Mouse (Mus musculus) ES-E14 (cell line): Measurements from ENCODE around the gene Sema6d. TPM values are rescaled to one million over a fixed set of nuclear protein-coding genes. Genes with fewer than 3 reads are reported as not detected.
A peak's percentile ranks its signal among the peaks of the same experiment; 100 is the strongest.

ENCODE experiments used
- DNase-seq: peaks from one replicate; pipeline ENCODE4 v3.0.0-alpha.2; 2013; ENCODE audit warnings: low read depth, low spot score
- H3K27ac ChIP-seq: 2 replicates; pipeline ENCODE4 v1.5.1; 2012; ENCODE audit warnings: low read depth, mild to moderate bottlenecking, low read length, moderate library complexity, mixed read lengths; ENCODE audit not compliant: poor library complexity, insufficient read depth, severe bottlenecking
- H3K36me3 ChIP-seq: 2 replicates; pipeline ENCODE4 v1.6.1; 2012; ENCODE audit warnings: mild to moderate bottlenecking, low read length, moderate library complexity, mixed read lengths; ENCODE audit not compliant: control insufficient read depth, poor library complexity, insufficient read depth, severe bottlenecking
- H3K4me1 ChIP-seq, 2 experiments: fragments of 150-350 bp in 1 of 2; sonication (generic) in 1 of 2; 2 replicates each; pipeline ENCODE4 v1.6.1; 2012; ENCODE audit warnings: low read length in 2 of 2, mild to moderate bottlenecking in 1 of 2, mixed read lengths in 1 of 2; ENCODE audit not compliant: control insufficient read depth in 2 of 2, insufficient read depth in 2 of 2, poor library complexity in 1 of 2
- H3K4me3 ChIP-seq, 2 experiments: fragments of 150-350 bp in 1 of 2; sonication (generic) in 1 of 2; 2 replicates each; pipeline ENCODE4 v1.5.1; 2012; ENCODE audit warnings: low read length in 2 of 2, low read depth in 1 of 2, mild to moderate bottlenecking in 1 of 2, mixed read lengths in 1 of 2; ENCODE audit not compliant: insufficient read depth in 1 of 2, poor library complexity in 1 of 2, severe bottlenecking in 1 of 2
- H3K9ac ChIP-seq: 2 replicates; pipeline ENCODE4 v1.6.1; 2012; ENCODE audit warnings: low read depth, mild to moderate bottlenecking, low read length, mixed read lengths; ENCODE audit not compliant: poor library complexity, insufficient read depth, severe bottlenecking
- H3K9me3 ChIP-seq: fragments of 150-350 bp; sonication (generic); 2 replicates; pipeline ENCODE4 v1.6.1; 2012; ENCODE audit warnings: low read depth, mild to moderate bottlenecking, low read length; ENCODE audit not compliant: control insufficient read depth, insufficient read depth
- CHD2 ChIP-seq: IDR thresholded peaks from 2 replicates; pipeline ENCODE4 v1.6.1; 2014; ENCODE audit warnings: mild to moderate bottlenecking, low read depth, low read length, inconsistent platforms
- HCFC1 ChIP-seq: IDR thresholded peaks from 2 replicates; pipeline ENCODE4 v1.6.1; 2012; ENCODE audit warnings: low read length, inconsistent platforms, borderline replicate concordance; ENCODE audit not compliant: insufficient read depth
- MAFK ChIP-seq: IDR thresholded peaks from 2 replicates; pipeline ENCODE4 v1.6.1; 2014; ENCODE audit warnings: mild to moderate bottlenecking, low read depth, low read length, inconsistent platforms; ENCODE audit not compliant: insufficient read depth
- ZC3H11A ChIP-seq: IDR thresholded peaks from 2 replicates; pipeline ENCODE4 v1.6.1; 2012; ENCODE audit warnings: low read depth, mild to moderate bottlenecking, inconsistent platforms, low read length, borderline replicate concordance
- ZNF384 ChIP-seq: IDR thresholded peaks from 2 replicates; pipeline ENCODE4 v1.6.1; 2012; ENCODE audit warnings: low read depth, low read length, inconsistent platforms
- in situ Hi-C, 2 experiments: fragments of 600-800 bp; cut with MboI; formaldehyde crosslinking; loops; one replicate each; pipeline ENCODE4 v1.15.1; 2025; ENCODE audit warnings: low sequenced_read_pairs in 2 of 2, inconsistent platforms in 1 of 2; ENCODE audit not compliant: unreplicated experiment in 2 of 2
- total RNA-seq: library from RNA; depleted of rRNA; stranded (reverse); fragments of 300-350 nt; gene quantifications from 2 replicates; pipeline ENCODE4 v1.2.3, GENCODE M21; 2012

The Sema6d gene
- total RNA-seq, 1 experiment: 0.54 TPM

DNA sequence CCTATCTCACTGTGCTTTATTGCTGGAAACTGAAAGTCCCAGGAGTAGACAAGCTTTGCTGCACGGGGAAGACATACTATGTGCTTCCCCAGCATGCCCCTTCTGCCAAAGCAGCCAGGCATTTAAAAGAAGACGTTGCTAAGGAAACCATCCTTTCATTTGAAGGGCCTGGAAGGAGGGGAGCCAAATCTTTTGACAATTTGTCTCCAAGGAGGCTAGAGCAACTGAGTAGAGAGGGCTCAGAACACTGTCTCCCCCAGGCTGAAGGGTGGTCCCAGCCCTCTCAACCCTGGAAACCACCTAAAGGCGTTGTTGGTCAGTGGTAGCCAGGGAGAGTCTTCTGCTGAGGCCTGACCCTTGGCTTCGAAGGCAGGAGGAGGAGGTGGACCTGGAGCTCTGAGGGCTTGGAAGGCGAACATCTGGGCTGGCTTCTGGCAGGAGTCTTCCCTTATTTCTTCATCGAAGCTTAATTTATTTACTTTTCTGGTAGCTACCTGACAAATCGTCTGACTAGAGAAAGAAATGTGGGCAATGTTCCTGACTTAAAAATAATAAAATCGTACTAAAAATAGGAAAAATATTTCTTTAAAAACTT, 545.6 kb downstream of the Sema6d start:
- TF ChIP-seq HCFC1 (no peak), ZC3H11A (no peak), CHD2 (no peak), ZNF384 (no peak), MAFK (no peak)

DNA sequence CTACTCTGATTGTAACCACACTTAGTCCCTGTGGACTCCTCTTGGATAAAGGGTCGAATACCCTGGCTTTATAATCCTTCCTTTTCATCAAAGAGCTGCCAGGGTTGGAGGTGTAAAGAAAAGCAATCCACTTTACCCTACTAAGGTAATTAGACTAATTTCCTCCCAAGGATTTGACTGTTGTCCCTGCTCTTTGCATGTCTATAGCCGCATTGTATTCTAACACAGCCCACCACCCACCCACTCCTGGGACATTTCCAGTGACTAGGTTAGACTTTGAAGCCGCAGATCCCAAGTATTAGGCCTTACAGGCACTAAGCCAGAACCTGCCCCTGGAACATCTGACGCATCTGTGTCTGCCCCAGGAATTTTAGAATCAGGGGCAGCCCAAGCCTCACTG, 547.3 kb downstream of the Sema6d start:
- no peak for TF ChIP-seq HCFC1
- TF ChIP-seq ZNF384: no peak
- no peak for TF ChIP-seq ZC3H11A
- no peak for TF ChIP-seq MAFK
- no peak for TF ChIP-seq CHD2
- peak; percentile 34 for DNase-seq
- Histone ChIP-seq H3K9me3 (no peaks in the 10 kb centered on the region), H3K27ac (no peak overlapping the region), H3K4me3 (no peak overlapping the region), H3K9ac (no peak overlapping the region), H3K4me1 (peaks cover 0 to 7% of the 10 kb centered on the region in 2 experiments; a peak in 1 of 4 replicates), H3K36me3 (no peaks in the 10 kb centered on the region)
- in situ Hi-C loops: no loop called here

More for the DNA sequence above, 545.6 kb downstream of the Sema6d start:
- no peak overlapping the region for H3K27ac ChIP-seq
- H3K36me3 ChIP-seq: no peaks in the 10 kb centered on the region
- H3K9ac ChIP-seq: no peak overlapping the region
- no peak for DNase-seq
- in situ Hi-C loops: no loop called here
- peaks cover 0 to 2% of the 10 kb centered on the region in 2 experiments; a peak in 1 of 4 replicates for H3K4me1 ChIP-seq
- no peak overlapping the region for H3K4me3 ChIP-seq
- H3K9me3 ChIP-seq: no peaks in the 10 kb centered on the region

DNA sequence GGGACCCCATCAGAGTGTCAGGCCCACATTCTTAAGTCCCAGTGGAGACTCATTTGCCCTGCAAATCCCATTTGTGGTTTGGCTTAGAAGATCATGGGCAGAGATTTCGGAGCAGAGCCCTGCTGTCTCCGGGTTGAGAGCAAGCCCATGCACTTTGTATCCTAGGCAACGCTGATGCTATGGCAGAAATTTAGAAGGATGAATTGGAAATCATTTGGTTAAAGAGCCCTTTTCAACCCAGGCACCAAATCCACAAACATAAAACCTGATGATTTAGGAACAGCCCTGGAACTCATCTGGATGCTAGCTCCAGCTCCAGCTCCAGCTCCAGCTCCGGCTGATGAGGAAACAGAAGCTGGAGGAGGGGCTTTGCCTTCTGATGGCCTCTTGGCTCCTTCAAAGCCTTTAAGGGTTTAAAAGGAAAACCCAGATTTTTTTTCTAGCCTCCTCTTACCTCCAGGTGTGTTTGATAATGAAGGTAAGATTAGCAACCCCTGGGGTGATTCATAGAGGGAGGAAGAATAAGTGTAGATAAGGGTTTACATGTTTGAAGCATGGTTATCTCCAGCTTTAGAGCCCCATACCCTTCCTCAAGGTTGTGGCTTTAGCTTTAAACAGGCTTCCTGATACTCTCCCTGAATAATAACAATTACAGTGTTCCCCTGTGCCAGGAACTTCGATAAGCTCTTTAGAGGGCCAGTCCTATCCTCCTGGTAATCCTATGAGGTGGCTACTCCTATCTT, 549.6 kb downstream of the Sema6d start:
- H3K9me3 ChIP-seq: no peaks in the 10 kb centered on the region
- peaks cover 0 to 7% of the 10 kb centered on the region in 2 experiments; a peak in 1 of 4 replicates for H3K4me1 ChIP-seq
- no peak for TF ChIP-seq MAFK
- no peak for TF ChIP-seq CHD2
- TF ChIP-seq ZNF384: no peak
- TF ChIP-seq ZC3H11A: no peak
- no peak for TF ChIP-seq HCFC1
- H3K36me3 ChIP-seq: no peaks in the 10 kb centered on the region
- no peak for DNase-seq
- H3K4me3 ChIP-seq: no peak overlapping the region
- H3K9ac ChIP-seq: no peak overlapping the region
- in situ Hi-C loops: no loop called here
- no peak overlapping the region for H3K27ac ChIP-seq

DNA sequence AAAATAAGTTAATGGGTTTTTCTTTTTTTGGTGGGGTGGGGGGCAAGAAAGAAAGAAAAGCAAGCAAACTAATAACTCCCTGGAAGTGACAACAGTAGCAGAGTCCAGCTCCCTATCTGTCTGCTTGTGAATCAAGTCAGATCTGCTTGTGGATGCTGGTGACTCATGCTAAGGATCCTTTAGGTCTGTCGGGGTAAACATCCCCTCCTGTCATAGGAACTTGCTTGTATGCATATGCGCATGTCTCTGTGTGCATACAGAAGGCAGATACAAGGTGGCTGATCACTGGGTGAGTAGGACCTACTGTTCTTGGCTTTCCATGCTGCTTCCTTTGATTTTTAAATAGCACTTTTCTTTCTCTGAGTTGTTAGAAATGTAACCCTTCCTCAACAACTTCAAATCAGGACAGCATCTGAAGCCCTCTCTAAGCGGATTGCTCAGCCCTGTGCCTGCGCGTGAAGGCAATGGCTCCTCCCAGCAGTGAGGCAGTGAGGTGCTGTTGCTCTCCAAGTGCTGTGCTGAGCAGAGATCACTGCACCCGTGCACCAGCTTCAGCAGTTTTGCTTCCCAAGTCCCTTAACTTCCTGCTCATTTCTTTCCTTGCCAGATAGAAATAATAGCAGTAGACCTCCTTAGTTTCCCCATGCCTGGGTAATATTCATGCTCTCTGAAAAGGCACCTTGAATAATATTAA, 550.9 kb downstream of the Sema6d start:
- no peak for DNase-seq
- in situ Hi-C loops: no loop called here
- H3K4me1 ChIP-seq: peaks cover 0 to 7% of the 10 kb centered on the region in 2 experiments; a peak in 1 of 4 replicates
- no peak overlapping the region for H3K27ac ChIP-seq
- no peak for TF ChIP-seq CHD2
- H3K36me3 ChIP-seq: no peaks in the 10 kb centered on the region
- no peak overlapping the region for H3K9ac ChIP-seq
- H3K9me3 ChIP-seq: no peaks in the 10 kb centered on the region
- no peak overlapping the region for H3K4me3 ChIP-seq
